Mouse (Mus musculus): ENCODE results near the gene Sfxn5. TPM values are rescaled to one million over a fixed set of nuclear protein-coding genes. Genes with fewer than 3 reads are reported as not detected.

Sfxn5 gene
- polyA plus RNA-seq, 2 experiments: 5.8 to 6.6 TPM

DNA sequence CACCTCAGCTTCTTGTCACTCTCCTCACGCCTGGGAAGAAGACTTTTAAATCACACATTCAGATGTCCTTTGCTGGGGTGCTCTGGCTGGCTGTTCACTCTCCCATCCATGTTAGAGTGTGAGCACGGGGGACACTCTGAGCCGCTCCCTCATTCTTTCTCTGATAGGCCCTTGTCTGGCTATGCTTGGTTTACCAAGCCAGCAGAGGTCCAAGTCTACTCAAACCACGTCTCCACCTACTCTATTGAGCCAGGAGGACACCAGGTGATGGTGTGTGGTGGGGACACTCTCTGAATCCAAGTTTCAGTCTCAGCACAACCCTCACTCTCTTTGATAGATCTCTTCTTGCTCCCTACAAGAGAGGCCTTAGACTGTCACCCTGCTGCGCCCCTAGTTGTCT is 125.9 kb downstream of the Sfxn5 start:
- TF ChIP-seq POLR2A (IDR thresholded peaks at IDR 0.05; ENCODE audit: borderline replicate concordance, extremely low read depth, insufficient read depth, insufficient read length): no peak
- H3K4me3 ChIP-seq (replicated peaks; ENCODE audit: low read length): no peak overlapping the region
- H3K36me3 ChIP-seq (ENCODE audit: control insufficient read depth, insufficient read depth, low read length): no peaks in the 10 kb centered on the region
- H3K27ac ChIP-seq (replicated peaks; ENCODE audit: low read depth, low read length): no peak overlapping the region
- WGBS: 61% methylated on average over 5 of the region's 5 CpGs
- ATAC-seq (ENCODE audit: low FRiP score, low read depth): no peak
- no peak overlapping the region for H3K4me2 ChIP-seq (replicated peaks; ENCODE audit: low read depth, low read length, severe bottlenecking)
- peaks cover 7% of the 10 kb centered on the region; the same call in 1 of the 2 replicates for H3K4me1 ChIP-seq (ENCODE audit: control insufficient read depth, insufficient read depth, low read length)
- no peak overlapping the region for H3K9ac ChIP-seq (ENCODE audit: low read depth, low read length, severe bottlenecking)
- no peaks in the 10 kb centered on the region for H3K9me3 ChIP-seq (ENCODE audit: control insufficient read depth, low read length)
- no peak for DNase-seq (ENCODE audit: low spot score)
- no peaks in the 10 kb centered on the region for H3K27me3 ChIP-seq (ENCODE audit: control insufficient read depth, insufficient read depth, low read length)

DNA sequence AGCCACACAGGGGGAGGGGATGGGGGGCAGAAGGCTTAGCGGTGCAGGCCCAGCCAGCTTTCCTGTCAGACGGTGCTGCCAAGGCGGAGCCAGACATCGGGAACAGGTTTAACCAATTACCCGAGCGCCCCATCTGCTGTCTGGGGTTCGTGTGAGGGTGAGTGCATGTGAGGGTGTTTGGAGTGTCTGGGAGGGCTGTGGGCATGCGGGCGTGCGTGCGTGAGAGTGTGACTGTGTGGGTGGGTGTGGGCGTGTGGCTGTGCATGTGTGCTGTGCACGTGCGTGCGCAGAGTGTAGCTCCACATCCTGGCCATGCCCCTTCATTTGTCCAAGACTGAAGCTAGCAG is 126.3 kb downstream of the Sfxn5 start:
- no peak for TF ChIP-seq POLR2A (IDR thresholded peaks at IDR 0.05; ENCODE audit: borderline replicate concordance, extremely low read depth, insufficient read depth, insufficient read length)
- DNase-seq (ENCODE audit: low spot score): no peak
- Histone ChIP-seq H3K27me3 (ENCODE audit: control insufficient read depth, insufficient read depth, low read length) (no peaks in the 10 kb centered on the region), H3K4me1 (ENCODE audit: control insufficient read depth, insufficient read depth, low read length) (peaks cover 7% of the 10 kb centered on the region; the same call in 1 of the 2 replicates), H3K4me2 (replicated peaks; ENCODE audit: low read depth, low read length, severe bottlenecking) (0 out of 2 replicates have a peak overlapping the region, but pooled peaks have one; percentile 6), H3K4me3 (replicated peaks; ENCODE audit: low read length) (no peak overlapping the region), H3K9ac (ENCODE audit: low read depth, low read length, severe bottlenecking) (no peak overlapping the region), H3K27ac (replicated peaks; ENCODE audit: low read depth, low read length) (no peak overlapping the region), H3K9me3 (ENCODE audit: control insufficient read depth, low read length) (no peaks in the 10 kb centered on the region), H3K36me3 (ENCODE audit: control insufficient read depth, insufficient read depth, low read length) (no peaks in the 10 kb centered on the region)
- 0 out of 2 replicates have a peak, but pooled peaks have one; percentile 34 for ATAC-seq (ENCODE audit: low FRiP score, low read depth)
- 29% methylated on average over 15 of the region's 15 CpGs for WGBS

GRCm38 (mm10) chr6:85206182-85206938 is 126.9 kb downstream of the Sfxn5 start:
- no peaks in the 10 kb centered on the region for H3K27me3 ChIP-seq (ENCODE audit: control insufficient read depth, insufficient read depth, low read length)
- 31% methylated on average over 16 of the region's 16 CpGs for WGBS
- no peak for TF ChIP-seq POLR2A (IDR thresholded peaks at IDR 0.05; ENCODE audit: borderline replicate concordance, extremely low read depth, insufficient read depth, insufficient read length)
- 0 out of 2 replicates have a peak overlapping the region, but pooled peaks have one; percentile 6 for H3K4me2 ChIP-seq (replicated peaks; ENCODE audit: low read depth, low read length, severe bottlenecking)
- H3K4me3 ChIP-seq (replicated peaks; ENCODE audit: low read length): no peak overlapping the region
- no peaks in the 10 kb centered on the region for H3K36me3 ChIP-seq (ENCODE audit: control insufficient read depth, insufficient read depth, low read length)
- no peak overlapping the region for H3K27ac ChIP-seq (replicated peaks; ENCODE audit: low read depth, low read length)
- no peak for ATAC-seq (ENCODE audit: low FRiP score, low read depth)
- H3K9ac ChIP-seq (ENCODE audit: low read depth, low read length, severe bottlenecking): no peak overlapping the region
- peaks cover 7% of the 10 kb centered on the region; the same call in 1 of the 2 replicates for H3K4me1 ChIP-seq (ENCODE audit: control insufficient read depth, insufficient read depth, low read length)
- H3K9me3 ChIP-seq (ENCODE audit: control insufficient read depth, low read length): no peaks in the 10 kb centered on the region
- DNase-seq (ENCODE audit: low spot score): no peak

DNA sequence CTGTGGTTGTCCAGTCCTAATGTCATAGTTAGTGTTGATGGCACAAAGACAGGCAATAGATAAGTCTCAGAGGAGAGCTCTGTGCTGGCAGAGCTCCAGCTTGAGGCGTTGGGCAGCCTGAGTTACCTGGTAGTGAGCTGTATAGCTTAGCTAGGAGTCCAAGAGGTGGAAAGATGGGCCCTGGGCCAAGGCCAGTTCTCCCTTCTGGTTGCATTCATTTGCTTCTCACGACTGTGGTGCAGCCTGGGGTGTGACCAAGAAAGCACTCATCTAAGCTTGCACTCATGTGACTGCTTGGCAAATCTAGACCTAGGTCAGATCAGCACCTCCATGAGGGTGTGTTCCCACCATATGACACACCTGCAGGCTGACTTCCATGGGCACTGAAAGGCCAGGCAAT is 135.3 kb downstream of the Sfxn5 start:
- H3K4me1 ChIP-seq (ENCODE audit: control insufficient read depth, insufficient read depth, low read length): no peaks in the 10 kb centered on the region
- no peaks in the 10 kb centered on the region for H3K36me3 ChIP-seq (ENCODE audit: control insufficient read depth, insufficient read depth, low read length)
- no peak overlapping the region for H3K9ac ChIP-seq (ENCODE audit: low read depth, low read length, severe bottlenecking)
- 69% methylated on average over 2 of the region's 2 CpGs for WGBS
- H3K27me3 ChIP-seq (ENCODE audit: control insufficient read depth, insufficient read depth, low read length): peaks cover 26% of the 10 kb centered on the region
- no peaks in the 10 kb centered on the region for H3K9me3 ChIP-seq (ENCODE audit: control insufficient read depth, low read length)
- H3K27ac ChIP-seq (replicated peaks; ENCODE audit: low read depth, low read length): no peak overlapping the region
- H3K4me3 ChIP-seq (replicated peaks; ENCODE audit: low read length): no peak overlapping the region
- DNase-seq (ENCODE audit: low spot score) (no peak), ATAC-seq (ENCODE audit: low FRiP score, low read depth) (no peak)
- no peak for TF ChIP-seq POLR2A (IDR thresholded peaks at IDR 0.05; ENCODE audit: borderline replicate concordance, extremely low read depth, insufficient read depth, insufficient read length)
- H3K4me2 ChIP-seq (replicated peaks; ENCODE audit: low read depth, low read length, severe bottlenecking): no peak overlapping the region

DNA sequence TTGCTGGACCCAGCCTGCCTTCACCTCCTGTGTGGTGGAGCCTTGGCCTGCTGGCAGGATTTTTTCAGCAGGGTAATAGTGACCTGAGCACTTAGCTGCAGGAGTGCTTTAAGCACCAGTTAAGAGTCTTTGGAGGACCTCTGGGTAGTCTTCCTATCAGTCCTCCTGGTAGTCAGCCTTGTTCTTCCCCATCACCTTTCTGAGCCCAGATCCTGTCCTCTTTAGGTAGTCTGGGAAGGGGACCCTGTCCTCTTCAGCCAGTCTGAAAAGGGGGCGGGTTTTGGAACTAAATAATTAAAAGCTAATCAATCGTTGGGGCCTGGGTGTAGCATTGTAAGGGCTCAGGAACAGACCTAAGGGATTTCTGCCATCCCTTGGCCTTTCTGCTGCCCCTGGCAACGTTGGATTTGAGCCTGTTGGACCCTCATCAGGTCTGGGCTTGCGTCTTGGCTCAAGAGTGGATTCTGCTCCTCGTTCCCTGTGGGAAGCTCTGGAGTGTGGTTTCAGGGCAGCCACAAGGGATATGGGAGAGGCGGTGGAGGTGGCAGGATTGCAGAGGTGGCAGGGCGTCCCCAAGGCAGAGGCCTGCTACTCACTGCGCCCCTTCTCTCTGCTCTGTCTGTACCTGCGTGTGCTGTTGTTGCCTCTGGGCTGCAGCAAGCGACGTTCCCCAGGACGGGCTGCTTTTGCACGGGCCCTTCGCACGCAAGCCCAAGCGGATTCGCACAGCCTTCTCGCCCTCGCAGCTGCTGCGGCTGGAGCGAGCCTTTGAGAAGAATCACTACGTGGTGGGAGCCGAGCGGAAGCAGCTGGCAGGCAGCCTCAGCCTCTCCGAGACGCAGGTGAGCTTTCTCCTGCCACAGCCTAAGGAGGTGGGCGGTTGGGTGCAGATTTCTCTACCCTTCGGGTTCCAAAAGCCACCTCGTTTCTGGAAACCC is 139.6 kb downstream of the Sfxn5 start:
- TF ChIP-seq POLR2A (IDR thresholded peaks at IDR 0.05; ENCODE audit: borderline replicate concordance, extremely low read depth, insufficient read depth, insufficient read length): no peak
- no peak overlapping the region for H3K4me3 ChIP-seq (replicated peaks; ENCODE audit: low read length)
- ATAC-seq (ENCODE audit: low FRiP score, low read depth) (no peak), DNase-seq (ENCODE audit: low spot score) (no peak)
- no peaks in the 10 kb centered on the region for H3K36me3 ChIP-seq (ENCODE audit: control insufficient read depth, insufficient read depth, low read length)
- WGBS: 6% methylated on average over 27 of the region's 29 CpGs
- no peaks in the 10 kb centered on the region for H3K9me3 ChIP-seq (ENCODE audit: control insufficient read depth, low read length)
- peaks cover 69% of the 10 kb centered on the region for H3K27me3 ChIP-seq (ENCODE audit: control insufficient read depth, insufficient read depth, low read length)
- no peak overlapping the region for H3K9ac ChIP-seq (ENCODE audit: low read depth, low read length, severe bottlenecking)
- H3K27ac ChIP-seq (replicated peaks; ENCODE audit: low read depth, low read length): no peak overlapping the region
- H3K4me1 ChIP-seq (ENCODE audit: control insufficient read depth, insufficient read depth, low read length): peaks cover 9% of the 10 kb centered on the region
- H3K4me2 ChIP-seq (replicated peaks; ENCODE audit: low read depth, low read length, severe bottlenecking): 0 out of 2 replicates have a peak overlapping the region, but pooled peaks have one; percentile 13
